Mouse (Mus musculus): ENCODE results near the gene Nfib.

The Nfib gene

DNA sequence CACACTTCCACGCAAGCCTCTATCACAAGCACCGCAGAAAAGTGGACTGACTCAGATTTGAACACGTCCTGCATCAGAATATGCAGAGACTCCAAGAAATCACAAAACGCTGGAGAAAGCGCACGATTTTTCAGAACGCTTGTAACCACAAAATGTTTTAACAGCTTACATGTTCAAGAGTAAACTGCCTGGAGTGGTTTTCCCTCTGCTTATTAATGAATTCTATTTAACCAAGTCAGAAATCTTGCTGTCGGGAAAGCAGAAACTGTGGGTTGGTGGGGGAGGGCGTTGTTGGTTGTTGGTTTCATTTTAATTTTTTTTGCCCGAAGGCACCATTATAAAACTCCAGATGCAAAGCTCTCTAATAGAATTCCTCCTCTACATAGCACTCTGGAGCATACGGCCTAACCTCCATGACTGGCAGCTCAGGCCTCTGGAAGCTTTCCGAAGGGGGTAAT, 82.4 kb downstream of the Nfib start:
- no peak for DNase-seq

DNA sequence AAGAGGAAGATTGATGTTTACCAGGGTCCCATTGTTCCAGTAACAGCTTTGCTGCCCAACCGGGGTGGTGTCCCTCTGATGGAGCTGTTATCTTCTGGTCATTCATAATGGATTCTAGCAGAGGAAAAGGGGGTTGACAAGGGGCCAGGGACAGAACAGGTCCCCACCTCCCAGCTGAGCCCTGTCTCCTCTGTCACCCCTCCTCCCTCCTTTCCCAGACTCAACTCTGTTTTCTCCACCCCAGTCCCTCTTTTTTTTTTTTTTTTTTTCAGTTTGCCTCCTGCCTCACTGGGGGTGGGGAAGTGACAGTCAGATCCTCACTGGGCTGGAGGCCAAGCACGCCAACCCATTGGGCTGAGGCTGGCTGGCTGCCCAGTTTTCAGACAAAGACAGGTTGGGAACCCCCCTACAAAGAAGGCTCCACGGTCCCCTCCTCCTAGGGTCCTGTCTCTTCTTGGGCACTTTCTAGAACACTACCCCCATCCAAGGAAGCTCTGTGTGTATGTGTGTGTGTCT, 83.2 kb downstream of the Nfib start:
- DNase-seq: peak; percentile 78 to 85

DNA sequence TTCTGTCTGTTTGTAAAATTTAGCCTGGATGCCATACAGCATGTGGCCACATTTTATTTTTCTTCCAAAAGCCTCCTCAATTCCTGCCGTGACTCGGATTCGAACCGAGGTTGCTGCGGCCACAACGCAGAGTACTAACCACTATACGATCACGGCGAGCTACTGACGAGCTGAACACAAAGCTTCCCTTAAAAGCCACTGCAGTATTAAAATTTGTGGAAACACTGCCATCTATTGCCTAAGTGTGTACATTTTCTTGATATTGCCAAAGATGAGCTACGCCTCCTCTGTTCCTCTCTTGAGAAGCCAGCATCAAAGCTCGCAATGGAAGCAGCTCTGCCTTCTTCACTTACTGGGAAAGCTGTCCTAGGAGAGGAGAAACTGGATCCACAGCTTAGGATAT, 86.0 kb downstream of the Nfib start:
- peak; percentile 42 to 48 for DNase-seq

DNA sequence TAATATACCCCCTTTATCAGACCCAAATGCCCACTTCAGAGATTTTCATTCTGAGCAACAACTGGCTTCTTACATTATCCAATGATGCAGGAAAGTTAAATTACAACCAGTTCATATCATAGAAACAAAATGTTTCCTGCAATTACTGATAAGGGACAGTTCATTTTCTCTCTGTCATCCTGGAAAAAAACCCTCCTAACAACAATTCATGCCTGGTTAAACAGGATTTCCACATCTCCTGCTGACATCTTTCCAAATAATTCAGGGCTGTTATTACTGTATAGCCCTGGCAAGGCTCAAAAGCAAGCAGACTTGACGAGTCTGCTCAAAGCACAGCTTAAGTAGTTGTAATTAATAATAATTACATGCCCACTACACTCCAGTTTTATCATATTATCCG, 86.5 kb downstream of the Nfib start:
- DNase-seq: no peak

DNA sequence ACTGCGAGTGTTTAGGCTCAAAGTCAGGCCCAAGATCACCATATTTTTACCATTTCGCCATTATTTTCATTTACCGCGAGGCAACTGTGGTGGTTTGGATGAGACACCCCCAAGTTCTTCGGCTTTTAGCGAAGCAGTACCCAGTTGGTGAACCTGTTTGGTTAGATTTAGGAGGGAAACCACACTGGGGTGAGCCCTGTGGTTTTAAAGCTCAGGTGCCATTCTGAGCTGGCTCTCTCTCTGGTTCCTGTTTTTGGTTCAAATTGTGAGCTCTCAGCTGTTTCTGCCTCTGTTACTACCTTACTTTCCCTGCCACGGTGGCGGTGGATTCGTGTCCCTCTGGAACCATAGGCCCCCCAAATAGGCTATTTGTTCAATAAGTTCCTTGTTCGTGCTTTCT, 88.3 kb downstream of the Nfib start:
- no peak for DNase-seq

DNA sequence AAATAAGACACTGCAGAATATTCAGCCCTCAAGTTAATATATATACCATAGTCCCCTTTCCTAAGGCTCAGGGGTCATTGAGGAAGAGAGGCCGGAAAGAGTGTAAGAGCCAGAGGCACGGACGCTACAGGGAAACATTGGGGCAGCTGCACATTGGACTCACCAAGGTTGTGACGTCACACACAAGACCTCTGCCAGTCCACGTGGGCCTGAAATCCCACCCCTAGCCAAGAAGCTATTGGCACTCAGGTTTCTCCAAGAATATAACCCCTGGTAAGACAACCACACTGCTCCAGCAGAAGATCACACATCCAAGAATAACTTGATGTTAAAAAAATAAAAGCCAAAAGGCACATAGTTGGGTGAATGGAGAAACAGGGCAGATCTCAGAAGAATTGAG, 89.8 kb downstream of the Nfib start:
- no peak for DNase-seq

DNA sequence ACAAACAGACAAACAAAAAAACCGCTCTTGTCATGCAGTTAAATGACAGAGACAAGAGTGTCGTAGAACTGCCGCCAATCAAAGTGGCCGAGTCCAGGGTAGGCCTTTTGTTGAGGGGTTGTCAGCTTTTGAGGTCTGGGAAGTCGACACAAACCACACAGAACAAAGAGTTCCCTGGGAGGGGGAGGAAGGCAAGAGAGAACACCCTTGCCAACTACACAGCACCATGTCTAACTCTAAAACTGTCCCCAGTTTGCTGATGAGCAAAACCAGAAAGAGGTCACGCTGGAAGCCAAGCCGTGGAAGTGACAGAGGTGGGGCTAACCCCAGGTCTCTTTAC, 91.1 kb downstream of the Nfib start:
- no peak for DNase-seq

DNA sequence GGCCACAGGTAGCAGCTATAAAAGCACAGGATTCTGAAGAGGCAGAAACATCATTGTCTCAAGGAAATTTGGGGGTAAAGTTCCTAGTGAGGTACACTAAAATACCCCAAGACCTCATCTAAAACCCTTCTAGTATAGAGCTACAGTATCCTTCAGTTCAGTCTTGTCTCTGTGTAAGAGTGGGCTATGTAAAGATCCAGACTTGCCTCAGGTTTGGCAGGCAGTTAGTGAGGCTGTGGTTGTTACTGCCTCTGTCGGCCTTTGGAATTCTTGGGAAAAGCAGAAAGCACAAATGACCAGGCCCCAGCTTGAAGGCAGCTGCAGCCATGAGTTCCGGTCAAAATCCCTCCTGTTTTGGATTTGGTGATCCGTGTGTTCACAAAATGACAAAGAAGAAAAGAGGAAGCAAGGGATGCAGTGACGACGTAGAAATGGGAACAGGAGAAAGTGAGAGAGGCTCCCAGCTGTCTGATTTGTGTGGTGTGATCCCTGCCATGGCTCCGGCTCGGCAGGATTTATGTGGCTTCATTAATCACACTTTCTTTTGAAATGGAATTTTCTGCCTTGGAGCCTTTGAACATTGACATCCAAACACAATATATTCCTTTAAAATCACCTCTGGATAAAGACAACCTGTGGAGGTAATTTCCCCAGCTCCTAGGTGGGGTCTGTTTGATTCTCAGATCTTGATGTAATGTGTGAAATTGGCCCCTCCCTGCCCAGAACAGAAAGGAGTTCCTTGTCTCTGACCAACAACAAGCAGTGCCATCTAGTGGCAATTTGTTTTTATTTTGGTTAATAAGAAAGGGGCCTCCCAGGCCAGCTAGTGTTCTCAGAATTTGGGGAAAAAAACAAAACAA, 91.7 kb downstream of the Nfib start:
- peak; percentile 28 to 58 for DNase-seq

DNA sequence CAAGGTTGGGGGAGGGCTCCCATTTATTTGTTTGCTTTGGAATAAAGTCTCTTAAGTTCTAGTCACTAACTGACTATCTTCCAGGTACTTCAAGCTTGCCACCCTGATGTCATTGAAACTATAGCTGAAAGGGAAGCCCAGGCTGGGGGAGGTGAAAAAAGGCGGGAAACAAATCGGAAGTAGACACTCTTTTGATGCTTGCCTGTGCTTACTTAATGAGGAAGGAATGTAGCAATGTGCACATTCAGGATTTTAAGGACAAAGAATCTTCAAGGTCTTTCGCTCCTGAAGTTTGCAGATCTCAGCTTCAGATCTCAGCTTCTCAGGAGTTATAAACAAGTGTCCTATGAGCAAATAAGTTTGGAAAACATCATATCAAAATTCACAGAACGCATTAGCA, 95.9 kb downstream of the Nfib start:
- no peak for DNase-seq

DNA sequence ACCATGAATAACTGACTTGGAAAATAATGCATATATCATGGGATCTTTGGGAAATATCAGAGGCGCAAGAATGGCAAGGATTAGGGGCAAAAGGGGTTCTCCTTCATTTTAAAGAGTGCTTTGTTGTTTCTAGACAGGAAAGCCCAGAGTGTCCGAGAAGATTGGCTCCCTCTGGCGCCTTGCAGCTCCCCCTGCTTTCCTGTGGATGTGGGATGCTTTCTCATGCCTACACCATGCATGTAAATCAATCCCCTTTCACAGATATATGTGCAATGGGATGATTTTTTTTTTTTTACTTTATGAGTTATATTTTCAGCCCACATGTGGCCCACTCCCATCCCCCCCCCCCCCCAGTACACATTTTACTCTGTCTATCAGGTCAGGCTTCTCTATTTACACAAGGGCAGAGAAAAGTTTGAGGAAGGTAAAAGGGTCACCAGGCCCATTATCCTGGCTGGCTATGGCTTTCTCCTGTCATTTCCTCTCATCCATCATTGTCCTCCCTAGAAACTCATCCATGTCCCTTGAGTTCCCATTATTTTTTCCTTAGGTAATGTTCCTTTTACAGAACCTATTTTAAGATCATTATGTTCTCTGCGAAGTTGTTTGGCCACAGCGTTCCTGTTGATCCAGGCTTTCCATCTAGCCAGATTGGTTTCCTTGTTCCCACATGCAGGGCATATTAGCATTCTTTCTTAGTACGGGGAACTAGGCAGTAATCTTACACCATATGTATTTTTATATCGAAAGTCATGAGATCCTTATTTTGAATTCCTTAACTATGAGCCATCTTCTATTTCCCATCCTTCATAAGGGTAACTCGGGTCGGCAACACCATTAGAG, 96.6 kb downstream of the Nfib start:
- no peak for DNase-seq

DNA sequence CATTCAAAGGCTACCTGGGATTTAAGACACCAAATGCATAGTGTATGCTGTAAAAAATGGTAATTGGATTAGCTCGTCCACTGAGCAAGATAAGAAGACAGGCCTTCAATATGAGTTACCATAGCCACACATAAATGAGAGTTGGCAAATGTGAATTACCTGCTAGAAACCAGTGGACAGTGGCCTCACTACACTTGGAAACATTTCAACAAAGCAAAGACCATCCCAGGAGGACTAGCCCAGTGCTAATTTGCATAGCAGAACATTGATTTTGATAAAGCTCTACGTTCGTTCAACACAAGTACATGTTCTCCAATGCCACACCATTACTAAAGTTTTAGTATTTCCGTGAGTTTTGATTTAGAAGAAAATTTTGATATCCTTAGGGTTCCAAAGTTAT, 98.3 kb downstream of the Nfib start:
- DNase-seq: no peak

DNA sequence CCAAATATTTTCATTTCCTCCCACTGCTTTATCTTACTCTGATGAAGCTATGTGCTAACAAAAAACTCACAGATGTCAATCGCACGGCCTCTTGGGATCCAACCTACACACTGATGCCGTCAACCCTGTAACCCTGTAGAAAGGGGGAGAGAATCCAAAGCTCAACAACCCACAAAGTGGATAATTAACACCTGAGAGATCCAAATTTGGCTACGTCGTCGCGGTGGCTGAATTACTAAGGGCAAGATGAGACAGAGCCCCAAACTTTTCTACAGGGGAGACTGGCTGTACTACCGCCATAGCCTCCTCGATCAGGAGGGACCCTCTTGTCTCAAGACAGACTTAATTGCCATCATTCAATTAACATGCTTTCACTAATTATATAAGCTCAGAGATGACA, 99.2 kb downstream of the Nfib start:
- no peak for DNase-seq

DNA sequence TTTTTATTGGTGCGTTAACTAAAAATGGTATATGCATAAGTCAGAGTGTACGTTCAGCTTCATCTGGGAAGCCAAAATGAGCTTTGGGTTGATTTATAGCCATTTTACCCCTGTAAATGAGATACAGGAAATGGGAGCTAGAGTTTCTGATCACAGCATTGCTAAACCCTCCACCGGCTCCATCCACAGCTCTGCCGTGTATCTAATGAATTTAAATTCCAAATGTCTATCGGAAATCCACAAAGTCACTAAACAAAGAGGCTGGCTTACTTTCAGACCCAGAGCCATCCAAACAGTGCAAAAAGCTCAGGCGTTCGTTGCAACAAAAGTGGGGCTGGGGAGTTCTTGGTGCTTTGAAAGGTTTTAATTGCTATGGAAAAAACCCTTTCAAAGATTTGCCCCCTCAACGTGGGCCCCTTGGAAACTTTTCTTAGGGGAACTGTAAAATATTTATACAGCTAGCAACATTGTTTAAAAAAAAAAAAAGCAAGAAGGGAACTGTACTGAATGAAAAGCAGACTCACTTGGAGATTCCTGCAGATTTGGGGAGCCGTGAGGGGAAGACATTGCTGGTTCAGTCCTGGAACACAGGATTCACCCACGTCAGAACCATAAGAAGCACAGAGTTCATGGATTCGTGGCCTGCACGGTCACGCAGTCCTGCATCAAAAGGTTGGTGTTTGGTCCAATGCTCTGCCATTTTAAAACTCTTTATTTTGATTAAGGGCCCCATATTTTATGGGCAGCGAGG, 100.3 kb downstream of the Nfib start:
- DNase-seq: no peak

DNA sequence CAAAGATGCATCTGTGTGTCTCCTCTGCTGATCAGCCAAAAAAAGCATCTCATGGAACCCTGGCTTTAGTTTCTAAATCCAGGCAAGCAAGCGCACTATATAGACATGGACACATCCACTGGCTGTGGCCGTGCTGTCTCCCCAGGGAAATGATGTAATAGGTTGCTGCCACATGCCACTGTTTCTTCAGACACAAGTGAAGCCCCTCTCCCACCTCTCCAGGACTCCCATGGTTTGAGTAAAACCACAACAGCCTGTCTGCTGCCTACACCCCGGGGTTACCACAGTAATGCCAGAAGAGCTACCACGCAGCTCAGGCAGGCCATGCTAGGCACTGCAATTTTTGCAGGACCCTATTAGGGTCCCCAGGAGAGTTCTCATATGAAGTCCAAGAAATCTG, 101.0 kb downstream of the Nfib start:
- no peak for DNase-seq

DNA sequence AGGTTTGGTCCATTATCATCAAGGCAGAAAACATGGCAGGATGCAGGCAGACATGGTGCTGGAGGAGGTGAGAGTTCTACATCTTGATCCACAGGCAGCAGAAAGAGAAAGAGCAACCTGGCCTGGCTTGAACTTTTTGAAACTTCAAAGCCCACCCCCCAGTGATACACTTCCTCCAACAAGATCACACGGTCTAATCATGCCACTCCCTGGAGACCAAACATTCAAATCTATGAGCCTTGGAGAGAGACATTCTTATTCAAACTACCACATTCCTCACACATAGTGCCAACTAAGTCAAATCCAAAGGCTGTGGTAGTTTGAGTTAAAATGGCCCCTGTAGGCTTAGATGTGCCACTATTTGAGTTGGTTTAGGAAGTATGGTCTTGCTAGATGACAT, 104.9 kb downstream of the Nfib start:
- DNase-seq: no peak

DNA sequence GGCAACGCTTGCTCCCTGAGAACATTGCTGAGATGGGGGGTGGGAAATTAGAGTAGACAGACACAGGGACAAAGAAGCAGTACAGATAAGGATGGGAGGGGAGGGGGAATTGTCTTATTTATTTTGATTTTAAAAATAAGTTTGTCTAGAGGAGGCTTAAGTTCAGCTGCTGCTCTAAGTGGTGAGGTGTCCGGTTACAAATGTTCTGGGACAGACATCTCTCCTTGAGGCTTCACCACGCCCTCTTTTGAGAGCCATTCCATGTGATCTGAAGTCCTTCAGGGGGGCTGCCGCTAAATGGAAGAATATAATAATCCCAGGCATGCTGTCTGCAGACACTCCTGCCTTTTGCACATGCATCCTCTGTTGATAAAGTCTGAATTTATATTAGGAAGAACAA, 107.1 kb downstream of the Nfib start:
- DNase-seq: no peak

DNA sequence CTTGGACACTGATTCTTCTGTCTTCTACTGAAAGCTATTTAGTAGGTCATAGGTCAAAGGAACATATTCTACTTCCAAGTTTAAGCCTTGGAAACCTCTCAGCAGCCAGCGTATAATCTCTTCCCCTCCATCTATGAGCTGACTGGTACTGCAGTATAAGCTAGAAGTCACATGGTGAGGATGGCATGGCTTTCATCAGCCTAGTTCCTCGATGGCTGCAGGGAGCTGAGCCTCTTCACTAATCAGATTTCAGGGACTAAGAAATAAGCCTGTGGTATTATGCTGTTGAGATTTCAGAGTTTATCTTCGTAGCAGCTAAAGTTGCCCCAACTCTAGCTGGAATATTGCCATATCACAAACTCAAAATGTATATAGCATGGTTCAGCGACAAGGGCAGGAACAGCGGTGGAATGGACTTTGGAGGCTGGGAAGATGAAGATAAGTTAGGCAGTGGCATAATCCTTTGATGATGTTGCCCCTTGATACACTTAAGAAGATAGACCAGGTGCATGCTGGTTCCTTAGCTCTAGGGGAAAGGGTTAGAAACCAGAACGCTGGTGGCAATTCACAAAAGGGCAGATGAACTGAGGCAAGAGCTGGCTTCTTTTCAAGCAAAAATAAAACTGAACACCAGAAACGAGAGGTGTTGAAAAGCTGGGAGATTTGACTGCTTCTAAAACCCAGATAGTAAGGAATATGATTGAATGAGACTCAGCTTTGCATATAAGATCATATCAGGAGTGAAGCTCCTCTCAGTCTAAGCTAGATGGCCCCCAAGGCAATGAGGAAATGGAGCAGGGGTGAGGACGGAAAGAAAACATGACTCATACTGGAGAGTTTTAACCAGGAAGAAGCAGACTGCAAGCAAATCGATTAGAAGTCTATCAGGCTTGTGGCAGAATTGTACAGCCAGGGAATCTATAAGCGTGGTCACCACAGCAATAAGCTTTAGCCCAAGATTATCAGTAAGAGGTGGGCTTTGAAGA, 111.6 kb downstream of the Nfib start:
- DNase-seq: no peak

DNA sequence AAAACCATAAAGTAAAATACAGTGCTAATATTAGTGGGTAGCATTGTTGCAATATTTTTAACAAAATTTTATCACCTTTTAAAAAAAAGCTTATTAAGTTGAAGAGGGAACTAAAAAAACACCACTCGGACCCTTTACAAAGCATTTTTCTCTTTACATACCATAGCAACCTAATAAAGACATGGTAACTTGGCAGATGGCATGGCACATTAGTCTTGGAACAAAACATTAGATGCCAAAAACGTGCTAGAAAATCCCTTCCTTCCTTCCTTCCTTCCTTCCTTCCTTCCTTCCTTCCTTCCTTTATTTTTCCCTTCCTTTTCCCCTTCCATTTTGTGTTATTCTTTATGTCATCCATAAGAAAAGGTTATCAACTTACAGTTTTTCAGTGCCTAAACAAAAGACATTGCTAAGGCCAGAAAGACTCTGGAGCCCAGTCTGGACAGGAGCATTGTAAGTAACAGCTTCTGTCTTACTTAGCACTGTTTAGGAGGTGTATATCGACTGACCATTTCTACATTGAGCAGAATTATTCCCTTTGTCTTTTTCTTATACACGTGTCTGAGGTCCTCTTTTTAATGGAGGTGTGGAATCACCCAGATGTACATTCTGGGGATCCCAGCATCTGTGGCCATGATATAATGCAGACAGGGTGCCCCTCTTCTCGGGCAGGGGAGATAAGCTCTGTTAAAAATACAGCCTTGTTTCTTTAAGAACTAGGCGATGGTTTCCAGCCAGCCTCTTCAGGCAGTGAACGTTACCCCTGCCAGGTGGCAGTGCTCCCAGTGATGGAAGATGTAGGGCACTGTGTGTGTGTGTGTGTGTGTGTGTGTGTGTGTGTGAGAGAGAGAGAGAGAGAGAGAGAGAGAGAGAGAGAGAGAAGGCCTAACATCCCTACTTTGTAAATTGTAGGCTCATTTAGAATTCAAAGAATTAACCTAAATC, 113.2 kb downstream of the Nfib start:
- no peak for DNase-seq

DNA sequence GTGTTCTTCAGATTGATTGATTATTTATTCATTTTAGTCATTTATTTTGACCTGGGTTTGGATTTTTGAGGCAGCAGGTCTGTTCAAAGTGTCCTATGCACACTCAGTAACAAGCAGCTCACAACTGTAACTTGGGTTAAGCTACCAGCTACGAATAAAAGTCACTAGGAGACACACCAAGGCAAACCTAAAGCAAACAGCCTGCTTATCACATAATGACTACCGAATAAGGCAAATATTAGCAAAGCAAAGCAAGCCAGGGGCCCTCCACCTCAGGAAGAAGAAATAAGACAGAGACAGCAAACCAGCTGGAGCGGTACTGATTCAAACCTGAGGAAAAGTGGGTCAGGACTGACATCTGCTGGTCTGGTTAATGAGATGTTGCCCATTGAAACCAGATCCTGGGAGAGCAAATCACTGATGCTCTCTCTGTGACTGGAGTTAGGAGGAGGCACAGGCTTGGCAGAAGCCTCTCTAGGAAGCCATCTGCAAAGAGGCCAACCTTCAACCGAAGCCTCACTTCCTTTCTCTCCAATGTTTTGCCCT, 116.1 kb downstream of the Nfib start:
- peak; percentile 38 to 62 for DNase-seq

DNA sequence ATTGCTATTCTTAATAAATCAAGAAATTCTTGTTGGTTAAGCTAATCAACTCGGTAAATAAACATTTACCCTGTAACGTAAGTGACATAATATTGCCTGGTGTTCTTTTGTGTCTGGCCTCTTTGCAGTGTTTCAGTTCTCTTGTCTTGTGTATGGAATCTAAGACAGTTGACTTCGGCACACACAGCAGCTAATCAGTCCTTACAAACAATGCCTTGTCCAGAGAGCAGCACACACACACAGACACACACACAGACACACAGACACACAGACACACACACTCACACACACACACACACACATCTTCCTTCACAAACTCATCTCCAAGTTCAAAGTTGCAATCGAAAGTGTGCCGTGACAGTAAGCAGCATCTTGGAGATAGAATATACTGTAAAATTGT, 116.8 kb downstream of the Nfib start:
- no peak for DNase-seq

Data from kidney, postnatal 4 days (tissue).